Mouse (Mus musculus): ENCODE measurements around the gene Atp5d. TPM values are rescaled to one million over a fixed set of nuclear protein-coding genes. Genes with fewer than 3 reads are reported as not detected.
A peak's percentile ranks its signal among the peaks of the same experiment; 100 is the strongest.

Gene Atp5d
- polyA plus RNA-seq, 1 experiment from 2014 or later = 861 TPM

DNA sequence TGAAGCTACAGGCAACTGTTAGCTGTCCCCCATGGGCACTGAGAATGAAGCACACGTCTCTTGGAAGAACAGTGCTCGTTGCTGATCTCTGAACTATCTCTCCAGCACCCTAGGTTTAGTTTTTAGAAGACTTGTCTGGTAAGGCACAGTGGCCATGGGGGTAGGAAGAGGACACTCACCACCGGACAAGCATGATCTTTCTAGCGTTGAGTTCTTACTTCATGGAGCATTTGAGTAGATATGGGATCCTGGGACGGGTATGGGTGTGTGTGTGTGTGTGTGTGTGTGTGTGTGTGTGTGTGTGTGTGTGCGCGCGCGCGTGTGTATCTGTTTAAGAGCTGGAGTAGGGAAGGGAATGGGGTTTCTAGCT is 2.2 kb downstream of the Atp5d start, which contains the start of gene Cbarp:
Cbarp (minus strand) TSS at position 170 of the 370 bp plus-strand sequence.
- 76% methylated on average over 10 of the region's 10 CpGs for WGBS
- peak within 1 kb of the TSS; percentile 59 for H3K27ac ChIP-seq (ENCODE audit: poor library complexity, severe bottlenecking)
- peaks cover 67% of the 10 kb centered on the region for H3K4me1 ChIP-seq (replicated peaks)

DNA sequence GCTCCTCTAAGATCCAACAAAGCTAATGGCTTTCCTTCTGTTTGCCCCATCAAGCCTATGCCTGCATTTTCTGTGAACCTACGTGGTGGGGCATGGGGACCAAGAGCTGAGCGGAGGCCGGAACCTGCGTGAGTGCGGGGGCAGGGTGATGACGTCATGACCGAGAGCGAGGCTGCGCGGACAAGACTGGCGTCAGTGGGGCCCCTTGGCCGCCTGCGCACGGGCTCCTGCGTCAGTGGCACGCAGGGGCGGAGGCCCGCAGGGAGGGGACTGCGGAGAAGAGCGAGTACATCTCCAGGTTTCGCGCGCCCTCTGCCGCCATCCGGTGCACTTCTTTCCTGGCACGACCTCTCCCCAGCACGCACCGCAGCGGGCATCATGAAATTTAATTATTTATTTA is 2.8 kb downstream of the Atp5d start:
- Histone ChIP-seq H3K27ac (ENCODE audit: poor library complexity, severe bottlenecking) (peak overlapping the region; percentile 59), H3K9me3 (replicated peaks) (no peaks in the 10 kb centered on the region), H3K36me3 (peaks cover 30% of the 10 kb centered on the region), H3K4me3 (peak overlapping the region; percentile 72), H3K4me1 (replicated peaks) (peaks cover 72% of the 10 kb centered on the region), H3K4me2 (peak overlapping the region; percentile 68), H3K27me3 (replicated peaks) (peaks cover 23% of the 10 kb centered on the region), H3K9ac (peak overlapping the region; percentile 61)
- under 1% methylated on average over 29 of the region's 29 CpGs for WGBS
- peak; percentile 80 for ATAC-seq (ENCODE audit: insufficient number of reproducible peaks, low FRiP score)

More for the DNA sequence above, 2.2 kb downstream of the Atp5d start, which contains the start of gene Cbarp:
- H3K9me3 ChIP-seq (replicated peaks) = 0 out of 2 replicates have a peak, but pooled peaks cover 4% of the 10 kb centered on the region
- ATAC-seq (ENCODE audit: insufficient number of reproducible peaks, low FRiP score) = no peak
- peak within 1 kb of the TSS; percentile 100 for H3K4me2 ChIP-seq
- H3K36me3 ChIP-seq = peaks cover 24% of the 10 kb centered on the region
- peak within 1 kb of the TSS; percentile 79 for H3K4me3 ChIP-seq
- H3K9ac ChIP-seq = peak within 1 kb of the TSS; percentile 90
- H3K27me3 ChIP-seq (replicated peaks) = peaks cover 29% of the 10 kb centered on the region

DNA sequence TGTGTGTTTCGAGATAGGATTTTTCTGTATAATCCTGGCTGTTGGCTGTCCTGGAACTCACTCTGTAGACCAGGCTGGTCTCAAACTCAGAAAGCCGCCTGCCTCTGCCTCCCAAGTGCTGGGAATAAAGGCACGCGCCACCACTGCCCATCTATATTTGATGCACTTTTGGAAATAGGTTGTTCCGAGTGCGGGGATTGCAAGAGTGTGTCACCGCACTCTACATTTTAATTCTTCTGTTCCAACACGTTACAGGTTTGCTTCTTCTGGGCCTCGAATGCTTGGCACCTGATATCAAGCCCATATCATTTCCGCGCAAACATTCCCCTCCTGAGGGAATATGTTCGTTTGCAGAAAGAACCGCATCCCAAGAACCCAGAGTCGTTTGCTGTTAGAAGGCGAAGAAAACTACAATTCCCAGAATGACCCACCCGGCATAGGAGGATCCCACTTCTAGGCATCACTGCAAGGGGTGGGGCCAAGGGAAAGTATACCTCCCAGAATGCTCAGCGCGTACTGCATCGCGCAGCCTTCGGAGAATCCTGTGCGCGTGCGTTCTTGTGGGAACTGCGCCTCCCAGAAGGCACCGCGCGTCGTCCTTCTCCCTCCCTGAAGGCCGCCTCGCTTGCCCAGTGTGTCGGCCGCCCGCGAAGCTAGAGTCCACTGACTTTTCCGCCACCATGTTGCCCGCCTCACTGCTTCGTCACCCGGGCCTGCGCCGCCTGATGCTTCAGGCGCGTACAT is 3.5 kb downstream of the Atp5d start:
- Histone ChIP-seq H3K4me2 (peak overlapping the region; percentile 68), H3K4me3 (peak overlapping the region; percentile 72), H3K9ac (peak overlapping the region; percentile 96), H3K9me3 (replicated peaks) (no peaks in the 10 kb centered on the region), H3K36me3 (peaks cover 35% of the 10 kb centered on the region), H3K27ac (ENCODE audit: poor library complexity, severe bottlenecking) (peak overlapping the region; percentile 86), H3K27me3 (replicated peaks) (peaks cover 16% of the 10 kb centered on the region), H3K4me1 (replicated peaks) (peaks cover 72% of the 10 kb centered on the region)
- ATAC-seq (ENCODE audit: insufficient number of reproducible peaks, low FRiP score) = peak; percentile 87
- under 1% methylated on average over 43 of the region's 43 CpGs for WGBS

DNA sequence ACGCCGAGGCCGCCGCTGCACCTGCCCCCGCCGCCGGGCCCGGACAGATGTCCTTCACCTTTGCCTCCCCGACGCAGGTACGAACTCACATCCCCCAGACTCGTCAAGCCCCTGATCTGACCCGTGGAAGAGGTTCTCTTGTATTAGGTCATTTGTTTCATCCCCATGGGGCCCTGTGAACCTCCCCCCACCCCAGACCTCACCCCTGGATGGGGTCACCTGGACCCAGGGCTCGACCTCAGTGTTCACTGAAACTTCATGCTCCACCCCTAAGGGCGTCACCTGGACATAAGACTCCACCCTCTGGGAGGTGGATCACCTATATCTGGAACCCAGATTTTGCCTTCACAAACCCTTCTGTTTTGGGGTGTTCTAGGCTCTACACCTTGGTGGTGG is 4.1 kb downstream of the Atp5d start:
- no peak; the same call in 1 of the 2 replicates for ATAC-seq (ENCODE audit: insufficient number of reproducible peaks, low FRiP score)
- peak overlapping the region; percentile 68 for H3K4me2 ChIP-seq
- peak overlapping the region; percentile 72 for H3K4me3 ChIP-seq
- peak overlapping the region; percentile 96 for H3K9ac ChIP-seq
- peaks cover 35% of the 10 kb centered on the region for H3K36me3 ChIP-seq
- H3K4me1 ChIP-seq (replicated peaks) = peaks cover 72% of the 10 kb centered on the region
- H3K9me3 ChIP-seq (replicated peaks) = no peaks in the 10 kb centered on the region
- H3K27me3 ChIP-seq (replicated peaks) = peaks cover 10% of the 10 kb centered on the region
- under 1% methylated on average over 15 of the region's 15 CpGs for WGBS
- peak overlapping the region; percentile 86 for H3K27ac ChIP-seq (ENCODE audit: poor library complexity, severe bottlenecking)

DNA sequence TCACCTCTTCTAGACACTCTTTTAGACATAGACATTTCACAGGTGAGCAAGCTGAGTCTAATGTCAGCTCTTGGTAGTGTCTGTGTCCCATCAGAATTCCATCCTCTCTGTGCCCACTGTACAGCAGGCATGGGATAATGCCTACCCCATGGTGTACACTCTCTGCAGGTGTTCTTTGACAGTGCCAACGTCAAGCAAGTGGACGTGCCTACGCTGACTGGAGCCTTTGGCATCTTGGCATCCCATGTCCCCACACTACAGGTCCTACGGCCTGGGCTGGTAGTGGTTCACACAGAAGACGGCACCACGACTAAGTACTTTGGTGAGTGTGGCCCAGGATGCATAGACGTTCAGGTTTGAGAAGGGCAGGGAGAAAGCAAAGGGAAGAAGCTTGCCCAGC is 5.2 kb downstream of the Atp5d start:
- H3K36me3 ChIP-seq = peaks cover 35% of the 10 kb centered on the region
- H3K9ac ChIP-seq = no peak overlapping the region
- no peak for ATAC-seq (ENCODE audit: insufficient number of reproducible peaks, low FRiP score)
- 94% methylated on average over 7 of the region's 7 CpGs for WGBS
- H3K4me3 ChIP-seq = peak overlapping the region; percentile 3; the same call in 1 of the 2 replicates
- H3K27me3 ChIP-seq (replicated peaks) = no peaks in the 10 kb centered on the region; the same call in 1 of the 2 replicates
- peak overlapping the region; percentile 68 for H3K4me2 ChIP-seq
- H3K4me1 ChIP-seq (replicated peaks) = peaks cover 64% of the 10 kb centered on the region
- no peaks in the 10 kb centered on the region for H3K9me3 ChIP-seq (replicated peaks)
- no peak overlapping the region for H3K27ac ChIP-seq (ENCODE audit: poor library complexity, severe bottlenecking)

DNA sequence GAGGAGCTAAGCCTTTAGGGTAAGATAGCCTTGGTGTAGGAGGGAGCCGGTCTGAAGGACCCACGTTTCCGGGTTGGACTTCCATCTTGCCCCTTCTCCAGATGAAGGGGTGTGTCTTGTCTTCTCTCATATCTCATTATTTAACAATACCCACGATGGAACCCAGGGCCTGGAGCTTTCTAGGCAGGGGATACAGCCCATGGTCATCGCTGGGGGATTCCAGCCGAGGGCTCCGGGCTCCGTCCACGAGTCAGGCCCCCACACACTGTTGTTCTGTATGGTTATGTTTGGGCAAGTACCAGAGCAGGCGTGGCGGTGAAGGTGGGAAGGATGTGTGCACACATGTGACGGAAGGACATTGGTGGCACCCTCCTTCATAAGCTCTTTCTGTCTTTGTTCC is 5.7 kb downstream of the Atp5d start:
- Histone ChIP-seq H3K27ac (ENCODE audit: poor library complexity, severe bottlenecking) (no peak overlapping the region), H3K36me3 (peaks cover 35% of the 10 kb centered on the region), H3K4me2 (no peak overlapping the region), H3K9ac (no peak overlapping the region), H3K27me3 (replicated peaks) (no peaks in the 10 kb centered on the region), H3K4me3 (0 out of 2 replicates have a peak overlapping the region, but pooled peaks have one; percentile 3), H3K9me3 (replicated peaks) (no peaks in the 10 kb centered on the region), H3K4me1 (replicated peaks) (peaks cover 61% of the 10 kb centered on the region)
- WGBS = 93% methylated on average over 12 of the region's 12 CpGs
- ATAC-seq (ENCODE audit: insufficient number of reproducible peaks, low FRiP score) = no peak

DNA sequence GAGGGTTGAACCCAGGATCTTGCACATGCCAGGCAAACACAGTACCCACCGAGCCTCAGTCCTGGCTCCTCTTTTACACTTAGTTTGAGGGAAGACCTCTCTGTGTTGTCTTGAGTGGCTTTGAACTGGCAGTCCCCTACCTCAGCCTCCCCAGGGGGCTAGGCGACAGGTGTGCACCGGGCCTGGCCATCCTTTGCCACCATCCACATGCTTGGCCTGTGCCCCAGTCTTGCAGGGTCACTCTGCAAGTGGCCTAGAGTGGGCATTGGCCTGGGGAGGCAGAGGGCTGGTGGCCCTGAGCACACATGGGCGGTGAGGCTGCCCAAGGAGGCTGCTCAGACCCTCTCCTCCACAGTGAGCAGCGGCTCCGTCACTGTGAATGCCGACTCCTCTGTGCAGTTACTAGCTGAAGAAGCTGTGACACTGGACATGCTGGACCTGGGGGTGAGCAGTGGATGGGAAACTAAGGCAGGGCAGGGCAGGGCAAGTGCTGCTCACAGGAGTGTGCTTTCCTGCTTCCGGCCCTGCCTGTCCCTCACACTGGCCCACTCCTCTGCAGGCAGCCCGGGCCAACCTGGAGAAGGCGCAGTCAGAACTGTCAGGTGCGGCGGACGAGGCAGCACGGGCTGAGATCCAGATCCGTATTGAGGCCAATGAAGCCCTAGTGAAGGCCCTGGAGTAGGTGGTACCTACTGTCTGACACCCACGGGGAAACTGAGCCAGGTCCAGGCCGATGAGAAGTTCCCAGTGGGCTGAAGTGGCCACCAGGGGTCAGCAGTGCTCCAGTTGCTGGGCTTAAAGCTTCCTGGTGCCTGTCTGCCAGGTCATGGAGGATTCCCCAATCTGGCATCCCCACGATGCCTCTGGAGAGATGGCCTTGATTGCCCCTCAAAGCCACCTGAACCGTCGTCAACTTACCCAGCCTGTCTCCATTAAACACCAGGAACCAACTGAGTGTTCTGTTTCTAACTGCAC is 6.7 kb downstream of the Atp5d start:
- Histone ChIP-seq H3K4me2 (peak overlapping the region; percentile 22; the same call in 1 of the 2 replicates), H3K4me1 (replicated peaks) (peaks cover 55% of the 10 kb centered on the region), H3K9ac (peak overlapping the region; percentile 90), H3K27ac (ENCODE audit: poor library complexity, severe bottlenecking) (peak overlapping the region; percentile 98; the same call in 1 of the 2 replicates), H3K27me3 (replicated peaks) (no peaks in the 10 kb centered on the region), H3K4me3 (peak overlapping the region; percentile 5; the same call in 1 of the 2 replicates), H3K9me3 (replicated peaks) (no peaks in the 10 kb centered on the region), H3K36me3 (peaks cover 40% of the 10 kb centered on the region)
- ATAC-seq (ENCODE audit: insufficient number of reproducible peaks, low FRiP score) = no peak
- 76% methylated on average over 20 of the region's 20 CpGs for WGBS

DNA sequence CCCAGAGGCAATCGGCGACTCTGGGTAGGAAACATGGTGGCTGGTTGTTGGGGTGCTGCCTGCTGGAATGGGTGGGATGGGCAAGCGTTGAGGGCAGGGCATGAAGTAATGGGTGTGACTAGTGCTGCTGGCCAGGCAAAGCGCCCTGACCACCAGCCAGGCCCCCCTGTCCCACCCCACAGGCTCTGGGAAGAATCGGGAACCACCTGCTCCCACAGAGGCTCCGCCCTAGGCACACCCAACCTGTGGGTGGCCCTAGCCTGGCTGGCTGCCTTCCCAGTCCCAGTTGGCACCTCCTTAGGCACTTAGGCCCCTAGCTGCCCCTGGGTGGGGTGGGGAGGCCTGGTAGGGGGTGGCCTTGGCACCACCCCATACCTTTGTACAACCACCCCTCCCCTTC is 7.5 kb downstream of the Atp5d start:
- 83% methylated on average over 6 of the region's 6 CpGs for WGBS

DNA sequence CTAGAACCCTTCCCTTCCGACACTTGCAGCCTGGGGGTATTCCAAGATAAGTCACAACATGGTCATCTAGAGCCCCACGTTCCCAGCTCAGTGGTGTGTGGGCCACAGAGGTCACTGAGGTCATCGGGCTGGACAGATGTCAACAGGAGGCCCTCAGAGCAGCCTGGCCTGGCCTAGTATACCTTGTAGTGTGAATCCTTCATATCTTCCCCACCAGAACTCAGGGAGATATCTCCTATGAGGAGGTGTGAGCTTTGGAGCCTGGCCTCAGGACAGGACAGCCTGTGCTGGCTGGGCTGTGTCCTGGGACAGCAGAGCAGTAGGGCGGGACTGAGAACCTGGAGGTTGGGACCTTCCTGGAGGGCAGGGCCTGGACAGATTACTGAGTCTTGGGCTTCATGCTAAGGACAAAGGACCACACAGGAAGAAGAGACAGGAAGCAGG is 8.2 kb downstream of the Atp5d start:
- WGBS = 52% methylated on average over 4 of the region's 4 CpGs
- Histone ChIP-seq H3K27ac (ENCODE audit: poor library complexity, severe bottlenecking) (peak overlapping the region; percentile 98), H3K4me1 (replicated peaks) (peaks cover 51% of the 10 kb centered on the region), H3K27me3 (replicated peaks) (no peaks in the 10 kb centered on the region), H3K9me3 (replicated peaks) (no peaks in the 10 kb centered on the region), H3K9ac (peak overlapping the region; percentile 90), H3K4me3 (no peak overlapping the region), H3K4me2 (peak overlapping the region; percentile 87; the same call in 1 of the 2 replicates), H3K36me3 (peaks cover 53% of the 10 kb centered on the region)
- ATAC-seq (ENCODE audit: insufficient number of reproducible peaks, low FRiP score) = no peak

More for the DNA sequence above, 7.5 kb downstream of the Atp5d start:
- peak overlapping the region; percentile 22; the same call in 1 of the 2 replicates for H3K4me2 ChIP-seq
- no peak for ATAC-seq (ENCODE audit: insufficient number of reproducible peaks, low FRiP score)
- H3K4me3 ChIP-seq = 0 out of 2 replicates have a peak overlapping the region, but pooled peaks have one; percentile 5
- peaks cover 47% of the 10 kb centered on the region for H3K36me3 ChIP-seq
- peak overlapping the region; percentile 98 for H3K27ac ChIP-seq (ENCODE audit: poor library complexity, severe bottlenecking)
- no peaks in the 10 kb centered on the region for H3K27me3 ChIP-seq (replicated peaks)
- peaks cover 51% of the 10 kb centered on the region for H3K4me1 ChIP-seq (replicated peaks)
- no peaks in the 10 kb centered on the region for H3K9me3 ChIP-seq (replicated peaks)
- H3K9ac ChIP-seq = peak overlapping the region; percentile 90

DNA sequence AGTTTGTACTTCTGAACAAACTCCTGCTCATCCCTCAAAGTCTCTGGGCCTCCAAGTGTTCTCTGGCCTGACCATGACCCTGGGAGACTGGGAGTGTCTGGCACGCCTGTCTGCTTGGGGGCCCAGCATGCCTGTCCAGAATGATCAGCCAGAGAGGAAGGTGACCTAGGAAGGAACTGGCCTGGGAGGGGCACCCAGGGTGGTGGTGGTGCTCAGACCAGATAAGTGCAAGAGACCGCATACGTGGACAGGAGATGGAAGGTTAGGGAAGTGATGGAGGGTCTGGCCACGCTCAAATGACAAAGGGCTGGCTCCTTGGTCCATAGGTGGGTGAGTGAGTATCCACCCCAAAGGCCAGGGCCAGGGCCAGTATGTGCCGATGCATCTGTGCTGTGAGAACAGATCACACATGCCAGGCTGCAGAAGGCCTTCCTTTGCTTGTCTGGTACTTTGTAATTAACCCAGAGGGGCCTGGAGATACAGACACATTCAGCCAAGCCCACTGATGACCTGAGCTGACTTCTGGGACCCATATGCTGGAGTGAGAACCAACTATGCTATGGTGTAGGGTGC is 8.8 kb downstream of the Atp5d start:
- Histone ChIP-seq H3K27me3 (replicated peaks) (no peaks in the 10 kb centered on the region), H3K4me2 (peak overlapping the region; percentile 87), H3K27ac (ENCODE audit: poor library complexity, severe bottlenecking) (peak overlapping the region; percentile 98), H3K36me3 (peaks cover 59% of the 10 kb centered on the region), H3K4me1 (replicated peaks) (peaks cover 57% of the 10 kb centered on the region), H3K4me3 (peak overlapping the region; percentile 90), H3K9me3 (replicated peaks) (no peaks in the 10 kb centered on the region), H3K9ac (peak overlapping the region; percentile 90)
- 49% methylated on average over 5 of the region's 5 CpGs for WGBS
- ATAC-seq (ENCODE audit: insufficient number of reproducible peaks, low FRiP score) = no peak
